Mouse (Mus musculus) layer of hippocampus, postnatal 36 days (tissue): Measurements from ENCODE around the gene Gpsm2. TPM values are rescaled to one million over a fixed set of nuclear protein-coding genes. Genes with fewer than 3 reads are reported as not detected.
"Not testable (repeated sequence)": the region's sequence is repeated elsewhere in the genome, so short reads cannot be mapped to it uniquely, and the experiment has no call there.

Experiments
- DNase-seq, 2 experiments: peaks; one replicate each; pipeline ENCODE4 v3.0.0; 2022
- total RNA-seq, 2 experiments: library from RNA; stranded (reverse); gene quantifications; 2 replicates each; pipeline ENCODE4 v1.2.3; 2021

Gpsm2 gene
- total RNA-seq, 2 experiments from 2014 or later, result 15.9 to 19.6 TPM

GRCm38 (mm10) chr3:108726413-108726812 lies 4.3 kb upstream of the Gpsm2 start:
- DNase-seq, result no peak

GRCm38 (mm10) chr3:108721076-108721991 lies 775 bp downstream of the Gpsm2 start:
- DNase-seq, result peak; percentile 48 to 56

- no peak for DNase-seq
Observed at GRCm38 (mm10) chr3:108719761-108720160, 2.3 kb downstream of the Gpsm2 start.

- DNase-seq, result no peak
Observed at GRCm38 (mm10) chr3:108719357-108719756, 2.8 kb downstream of the Gpsm2 start.

GRCm38 (mm10) chr3:108717896-108718502 lies 4.1 kb downstream of the Gpsm2 start:
- DNase-seq, result no peak

- no peak for DNase-seq
Observed at GRCm38 (mm10) chr3:108714837-108715236, 7.3 kb downstream of the Gpsm2 start.

- no peak for DNase-seq
Observed at GRCm38 (mm10) chr3:108713065-108713675, 8.9 kb downstream of the Gpsm2 start.

- no peak for DNase-seq
Observed at GRCm38 (mm10) chr3:108711296-108711695, 10.8 kb downstream of the Gpsm2 start.

GRCm38 (mm10) chr3:108702789-108703188 lies 19.3 kb downstream of the Gpsm2 start:
- DNase-seq, result no peak

GRCm38 (mm10) chr3:108701256-108701655 lies 20.9 kb downstream of the Gpsm2 start:
- no peak for DNase-seq

- DNase-seq, result no peak
Observed at GRCm38 (mm10) chr3:108699786-108700185, 22.3 kb downstream of the Gpsm2 start.

- no peak for DNase-seq
Observed at GRCm38 (mm10) chr3:108698662-108699061, 23.4 kb downstream of the Gpsm2 start.

- DNase-seq, result no peak
Observed at GRCm38 (mm10) chr3:108694321-108694720, 27.8 kb downstream of the Gpsm2 start.

GRCm38 (mm10) chr3:108689979-108690378 lies 32.1 kb downstream of the Gpsm2 start:
- no peak for DNase-seq

- DNase-seq, result no peak
Observed at GRCm38 (mm10) chr3:108689446-108689845, 32.7 kb downstream of the Gpsm2 start.

GRCm38 (mm10) chr3:108689015-108689441 lies 33.1 kb downstream of the Gpsm2 start:
- DNase-seq, result no peak

GRCm38 (mm10) chr3:108685701-108686100 lies 36.4 kb downstream of the Gpsm2 start:
- no peak for DNase-seq

- not testable (repeated sequence) for DNase-seq
Observed at GRCm38 (mm10) chr3:108683597-108683996, 38.5 kb downstream of the Gpsm2 start.

GRCm38 (mm10) chr3:108681004-108681403 lies 41.1 kb downstream of the Gpsm2 start:
- no peak for DNase-seq

- no peak for DNase-seq
Observed at GRCm38 (mm10) chr3:108676616-108677015, 45.5 kb downstream of the Gpsm2 start.

GRCm38 (mm10) chr3:108660941-108661340 lies 61.2 kb downstream of the Gpsm2 start:
- DNase-seq, result no peak

GRCm38 (mm10) chr3:108658612-108659011 lies 63.5 kb downstream of the Gpsm2 start:
- DNase-seq, result no peak

GRCm38 (mm10) chr3:108655486-108655885 lies 66.6 kb downstream of the Gpsm2 start:
- no peak for DNase-seq
